Mouse (Mus musculus) bone marrow, adult 2 months (tissue): Measurements from ENCODE around the gene Map3k1.

Source experiments
- CTCF ChIP-seq: fragments of 200-500 bp; IDR thresholded peaks from 2 replicates; pipeline ENCODE4 v1.5.1; 2011; ENCODE audit warnings: low read length, control low read depth; ENCODE audit not compliant: control insufficient read depth, insufficient read depth
- POLR2A ChIP-seq: fragments of 200-500 bp; IDR thresholded peaks from 2 replicates; pipeline ENCODE4 v1.6.1; 2011; ENCODE audit warnings: low read depth, mild to moderate bottlenecking, control low read depth, low read length, borderline replicate concordance; ENCODE audit not compliant: control insufficient read depth

GRCm38 (mm10) chr13:111748301-111749062 lies 60.3 kb downstream of the Map3k1 start:
- TF ChIP-seq POLR2A (no peak), CTCF (no peak)
